Mouse (Mus musculus) heart, postnatal 14 days (tissue): ENCODE results near the gene Ccdc154. TPM values are rescaled to one million over a fixed set of nuclear protein-coding genes. Genes with fewer than 3 reads are reported as not detected.
"Not testable (repeated sequence)": the region's sequence is repeated elsewhere in the genome, so short reads cannot be mapped to it uniquely, and the experiment has no call there.

Experiments used
- DNase-seq, 2 experiments: peaks; one replicate each; pipeline ENCODE4 v3.0.0; 2021 to 2022
- intact Hi-C: fragments of 180-260 bp; cut with DNase I; formaldehyde crosslinking; loops from one replicate; pipeline ENCODE4 v1.15.1; 2025
- long read RNA-seq, 2 experiments: library from polyadenylated mRNA; stranded (forward); transcript quantifications; one replicate each; pipeline ENCODE4 v2.0.0; 2021
- total RNA-seq, 2 experiments: library from RNA; stranded (reverse); gene quantifications; 2 replicates each; pipeline ENCODE4 v1.2.3; 2021

Gene Ccdc154
- total RNA-seq, result not detected
- long read RNA-seq, experiment 1, result 0 reads
- long read RNA-seq, experiment 2, result 0 reads

DNA sequence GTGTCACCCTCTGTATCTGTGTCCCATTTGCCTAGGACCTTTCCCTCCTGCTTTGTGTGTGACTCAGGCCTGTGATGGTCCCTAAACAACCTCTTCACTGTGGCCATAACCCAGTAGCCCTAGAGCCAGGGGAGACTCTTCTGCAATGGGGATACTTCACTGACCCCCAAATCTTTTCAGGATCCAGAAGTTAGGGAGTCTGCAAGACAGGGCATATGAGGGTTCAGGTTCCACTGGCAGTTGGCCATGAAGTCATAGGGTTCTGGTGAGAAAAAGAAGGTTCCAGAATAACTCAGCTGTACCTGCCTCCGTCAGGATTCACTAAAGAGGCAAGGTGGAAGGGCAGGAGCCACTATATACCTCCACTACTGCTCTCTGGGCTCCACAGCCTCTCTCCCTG is at the start of gene Ccdc154:
TSS of gene Ccdc154 (plus strand) at position 301 of the 400 bp plus-strand sequence.
- no peak for DNase-seq
- intact Hi-C loops, result no loop called here

DNA sequence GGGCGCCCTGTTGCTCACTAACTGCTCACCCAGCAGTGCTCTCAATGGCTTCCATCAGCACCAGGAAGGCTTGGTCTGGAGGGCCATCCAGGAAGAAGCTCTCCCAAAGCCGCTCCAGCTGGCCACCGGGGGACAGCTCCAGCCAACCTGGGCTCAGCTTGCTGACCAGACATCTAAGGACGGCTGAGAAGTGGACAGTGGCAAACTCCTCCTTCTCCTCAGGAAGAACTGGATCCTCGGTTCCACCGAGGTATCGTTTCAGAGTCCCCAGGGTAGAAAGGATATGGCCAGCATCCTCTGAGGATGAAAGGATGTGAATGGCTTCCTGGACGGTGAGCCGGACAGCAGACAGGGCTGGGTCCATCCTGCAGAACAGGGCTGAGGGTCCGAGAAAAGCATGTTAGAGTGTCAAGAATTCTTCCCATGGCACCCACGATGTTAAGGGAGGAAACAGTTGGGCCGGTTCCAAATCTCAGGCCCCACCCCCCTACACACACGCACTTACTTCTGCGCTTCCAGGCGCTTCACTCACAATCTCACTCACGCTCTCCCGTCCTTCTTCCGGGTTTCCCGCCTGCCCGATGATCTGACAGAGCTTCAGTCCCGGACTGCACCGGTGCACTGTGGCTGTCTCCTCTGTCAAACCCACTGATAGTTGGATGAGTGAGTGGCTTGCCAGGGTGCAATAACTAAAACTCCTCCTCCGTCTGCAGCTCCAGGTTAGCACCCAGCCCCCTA is 47.2 kb upstream of the Ccdc154 start:
- intact Hi-C loops, result loop anchor here (5.0 kb wide), 2 partner anchors 67 to 172 kb away; partner anchors contain the start of gene BC003965
- DNase-seq, result peak in 1 of 2 experiments; percentile 7

DNA sequence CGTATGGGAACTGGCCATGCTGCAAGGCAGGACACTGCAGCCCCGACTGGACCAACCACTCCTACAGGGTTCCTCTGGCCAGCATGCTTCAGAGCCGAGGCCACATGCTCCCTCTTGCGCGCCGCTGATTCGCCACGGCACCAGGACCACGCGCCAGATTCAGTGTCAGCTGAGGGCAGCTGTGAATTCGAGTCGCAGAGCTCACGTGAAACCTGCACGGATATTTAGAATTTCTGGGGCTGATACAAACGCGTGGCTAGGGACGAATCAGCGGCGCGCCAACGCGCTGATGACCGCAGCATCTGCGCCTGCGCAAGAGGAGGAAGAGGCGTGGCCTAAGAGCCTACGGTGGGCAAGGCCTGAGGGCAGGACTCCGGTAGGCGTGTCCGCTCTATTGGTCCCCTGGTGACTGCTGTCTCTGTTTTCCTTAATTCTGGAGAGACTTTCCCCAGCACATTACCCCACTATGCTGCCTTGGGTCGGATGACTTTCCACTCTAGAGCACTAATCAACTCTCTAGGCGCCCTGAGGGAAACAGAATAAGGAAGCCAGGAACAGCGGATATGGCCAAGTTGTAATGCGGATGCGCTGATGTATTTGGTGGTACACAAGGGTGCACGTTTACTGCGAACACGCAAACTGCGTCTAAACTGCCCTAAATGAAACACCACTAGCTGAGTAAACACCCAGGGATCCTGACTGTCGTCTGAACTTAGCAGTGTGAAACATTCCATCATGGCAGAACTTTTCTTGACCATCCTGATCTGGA is 46.4 kb upstream of the Ccdc154 start, which contains the start of gene Telo2:
TSS of gene Telo2 (minus strand) at position 304 of the 769 bp plus-strand sequence.
- intact Hi-C loops, result loop anchor here (2.0 to 5.0 kb wide), 3 partner anchors 17 to 171 kb away; partner anchors contain the start of genes BC003965 and Clcn7
- DNase-seq, result peak; percentile 94 to 97

DNA sequence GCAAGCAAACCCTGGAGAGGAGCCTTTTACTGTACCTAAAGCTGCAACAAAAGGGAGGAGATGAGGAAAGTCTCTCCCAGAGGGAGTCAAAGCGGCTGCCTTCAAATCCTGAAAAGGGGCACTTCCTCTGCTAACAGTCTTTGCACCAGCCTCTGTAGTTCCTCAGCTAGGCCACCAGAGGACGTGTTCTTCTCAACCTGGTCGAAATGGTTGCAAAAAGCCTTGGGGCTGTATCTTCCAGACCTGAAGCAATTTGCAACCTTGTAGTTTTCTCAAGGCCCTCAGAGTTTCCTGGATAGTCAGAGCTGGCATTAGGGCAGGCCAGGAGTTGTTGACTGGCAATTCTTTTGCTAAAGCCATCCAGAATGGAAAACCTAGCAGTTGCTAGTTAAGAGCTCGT is 45.0 kb upstream of the Ccdc154 start:
- peak in 1 of 2 experiments; percentile 23 for DNase-seq
- intact Hi-C loops, result loop anchor here (2.0 to 5.0 kb wide), 3 partner anchors 16 to 170 kb away; partner anchors contain the start of genes BC003965 and Clcn7

DNA sequence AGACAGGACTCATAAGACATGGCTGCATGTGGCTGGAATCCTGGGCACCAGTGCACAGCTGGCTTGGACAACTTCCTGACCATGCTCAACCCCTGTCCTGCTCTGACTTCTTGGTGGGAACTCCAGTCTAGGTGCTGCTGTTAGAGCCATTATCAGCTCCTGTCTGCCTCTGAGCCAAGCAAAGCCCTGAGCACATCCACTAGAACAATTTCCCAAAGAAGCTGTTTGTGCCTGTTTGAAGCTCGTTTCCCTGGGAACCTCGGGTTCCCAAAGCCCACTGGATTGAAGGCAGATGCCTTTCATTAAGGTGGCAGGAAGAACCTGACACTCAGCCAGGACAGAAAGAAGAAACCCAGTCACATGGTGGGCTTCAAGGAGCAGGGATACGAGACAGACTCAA is 41.9 kb upstream of the Ccdc154 start, which contains the start of gene Ptx4:
TSS of gene Ptx4 (plus strand) at position 355 of the 400 bp plus-strand sequence.
- intact Hi-C loops, result no loop called here
- DNase-seq, result peak in 1 of 2 experiments; percentile 7

DNA sequence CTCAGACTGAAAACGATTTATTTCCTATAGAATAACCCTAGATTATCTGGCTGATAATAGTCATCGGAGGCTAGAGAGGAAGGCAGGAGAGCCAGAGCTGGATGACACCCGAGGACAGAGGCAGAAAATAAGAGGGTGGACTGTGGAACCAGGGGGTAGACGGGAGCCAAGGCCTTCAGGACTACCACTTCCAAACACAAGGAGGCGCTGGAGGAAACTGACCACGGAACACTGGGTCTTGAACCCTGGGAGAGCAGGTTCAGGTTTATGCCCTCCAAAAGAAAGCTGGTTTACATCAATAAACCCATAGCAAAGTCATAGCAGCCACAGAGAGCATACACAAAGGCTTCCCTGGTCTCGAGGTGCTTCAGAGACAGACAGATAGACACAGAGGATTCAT is 38.3 kb upstream of the Ccdc154 start:
- intact Hi-C loops, result no loop called here
- peak in 1 of 2 experiments; percentile 23 for DNase-seq

DNA sequence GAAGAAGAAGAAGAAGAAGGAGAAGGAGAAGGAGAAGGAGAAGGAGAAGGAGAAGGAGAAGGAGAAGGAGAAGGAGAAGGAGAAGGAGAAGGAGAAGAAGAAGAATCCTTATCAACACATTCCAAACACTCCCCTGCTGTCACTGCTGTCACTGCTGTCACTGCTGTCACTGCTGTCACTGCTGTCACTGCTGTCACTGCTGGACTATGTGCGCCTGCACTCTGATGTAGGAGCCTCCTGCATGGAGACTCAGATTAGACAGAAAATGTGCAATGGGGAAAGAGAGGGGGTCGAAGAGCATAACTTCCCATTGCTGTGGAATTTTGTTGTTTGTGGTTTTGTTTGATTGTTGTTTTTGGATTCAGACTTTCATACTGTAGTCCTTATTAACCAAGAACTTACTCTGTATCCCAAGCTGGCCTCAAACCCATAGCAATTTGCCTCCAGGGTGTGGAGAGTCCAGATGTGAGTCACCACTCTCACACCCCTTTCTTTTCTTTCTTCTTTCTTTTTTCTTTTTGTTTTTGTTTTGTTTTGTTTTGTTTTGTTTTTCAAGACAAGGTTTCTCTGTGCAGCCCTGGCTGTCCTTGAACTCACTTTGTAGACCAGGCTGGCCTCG is 36.7 kb upstream of the Ccdc154 start:
- intact Hi-C loops, result loop anchor here (5.0 kb wide), 1 partner anchor 147 kb away; the partner anchor contains the start of gene Ube2i

DNA sequence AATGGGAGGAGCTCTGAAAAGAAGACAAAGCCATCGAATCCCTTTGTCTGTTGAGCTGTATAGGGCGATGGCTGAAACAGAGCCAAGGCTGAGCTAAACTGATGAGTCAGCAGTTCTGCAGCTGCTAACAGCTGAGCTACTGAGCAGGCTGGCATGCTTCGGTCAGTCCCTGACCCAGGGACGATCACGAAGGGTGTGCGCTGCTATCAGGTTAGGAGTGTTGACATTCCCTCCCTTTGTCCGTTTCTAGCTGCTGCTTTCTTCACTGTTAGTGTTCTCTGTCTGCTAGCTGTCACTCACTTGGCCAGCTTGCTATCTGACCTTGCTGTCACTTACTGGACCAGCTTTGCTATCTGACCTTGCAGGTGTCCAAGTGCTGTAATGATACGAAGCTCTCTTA is 35.2 kb upstream of the Ccdc154 start:
- DNase-seq, result peak in 1 of 2 experiments; percentile 35
- intact Hi-C loops, result loop anchor here (5.0 kb wide), 1 partner anchor 145 kb away; the partner anchor contains the start of gene Ube2i

More for the DNA sequence above, 36.7 kb upstream of the Ccdc154 start:
- DNase-seq, result not testable (repeated sequence)

DNA sequence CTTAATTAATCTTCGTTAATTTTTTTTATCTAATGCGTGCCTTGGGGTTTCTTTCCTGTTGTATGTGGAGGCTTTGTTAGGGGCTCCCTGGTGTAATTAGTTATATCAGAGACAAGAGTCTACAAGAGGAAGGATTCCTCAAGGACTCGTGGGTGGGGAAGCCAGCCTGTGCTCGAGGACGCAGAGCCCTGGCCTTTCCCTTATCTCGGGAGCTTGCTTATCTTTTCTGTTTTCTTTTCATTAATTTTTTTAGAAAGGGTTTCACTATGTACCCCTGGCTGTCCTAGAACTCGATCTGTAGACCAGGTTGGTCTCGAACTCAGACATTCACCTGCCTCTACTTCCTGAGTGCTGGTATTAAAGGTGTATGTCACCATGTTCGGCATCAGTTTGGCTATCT is 34.6 kb upstream of the Ccdc154 start:
- intact Hi-C loops, result loop anchor here (5.0 kb wide), 1 partner anchor 145 kb away; the partner anchor contains the start of gene Ube2i

DNA sequence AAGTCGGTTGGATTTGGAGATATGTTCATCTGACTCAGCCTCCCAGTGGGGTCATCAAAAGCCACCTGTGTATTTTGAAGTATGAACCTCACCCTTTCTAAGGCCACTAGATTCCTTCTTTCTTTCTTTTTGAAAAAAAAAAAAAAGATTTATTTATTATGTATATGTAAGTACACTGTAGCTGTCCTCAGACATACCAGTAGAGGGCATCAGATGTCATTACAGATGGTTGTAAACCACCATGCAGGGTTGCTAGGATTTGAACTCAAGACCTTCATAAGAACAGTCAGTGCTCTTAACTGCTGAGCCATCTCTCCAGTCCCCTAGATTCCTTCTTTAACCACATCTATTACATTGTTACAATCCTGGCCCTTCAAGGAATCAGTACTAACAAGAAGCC is 32.2 kb upstream of the Ccdc154 start:
- intact Hi-C loops, result no loop called here
- no peak for DNase-seq

More for the DNA sequence above, 34.6 kb upstream of the Ccdc154 start:
- no peak for DNase-seq

DNA sequence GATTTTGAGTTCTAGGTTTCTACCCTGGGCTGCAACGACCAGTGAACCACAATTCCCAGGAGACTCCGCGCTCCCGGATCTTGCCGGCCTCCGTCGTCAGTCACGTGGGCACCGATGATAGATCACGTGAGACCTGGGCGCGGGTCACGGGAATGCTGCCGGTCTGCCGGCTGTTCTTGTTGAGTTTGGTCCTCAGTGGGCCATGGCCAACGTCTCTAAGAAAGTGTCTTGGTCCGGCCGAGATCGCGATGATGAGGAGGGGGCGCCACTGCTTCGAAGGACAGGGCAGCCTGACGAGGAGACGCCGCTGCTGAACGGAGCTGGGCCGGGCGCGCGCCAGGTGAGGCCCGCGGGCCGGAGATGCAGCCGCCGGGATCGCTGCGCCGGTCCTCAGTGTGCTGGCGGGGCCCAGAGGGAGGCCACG is 29.0 kb upstream of the Ccdc154 start, which contains the start of gene Clcn7:
TSS of gene Clcn7 (plus strand) at position 117 of the 424 bp plus-strand sequence.
- DNase-seq, result peak; percentile 92 to 95
- intact Hi-C loops, result loop anchor here (2.0 kb wide), 1 partner anchor 16 kb away; no protein-coding TSS in a partner anchor

DNA sequence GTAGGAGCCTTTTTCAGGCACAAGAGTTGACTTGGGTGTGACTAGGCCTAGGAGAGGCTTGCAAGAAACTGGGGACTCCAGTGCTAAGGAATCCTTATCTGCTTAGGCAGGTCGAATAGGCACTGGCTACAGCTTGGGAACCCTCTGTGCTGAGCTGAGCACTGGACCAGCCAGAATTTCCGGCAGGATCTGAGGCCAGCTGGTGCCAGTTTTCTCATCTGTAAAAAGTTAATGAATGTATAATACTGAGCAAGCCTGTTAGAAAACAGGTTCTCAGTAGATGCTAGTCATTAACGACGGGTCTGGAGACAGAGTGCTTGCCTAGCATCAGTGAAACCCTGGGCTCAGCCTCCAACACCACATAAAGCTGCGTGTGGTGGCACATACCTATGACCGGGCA is 26.6 kb upstream of the Ccdc154 start:
- intact Hi-C loops, result no loop called here

DNA sequence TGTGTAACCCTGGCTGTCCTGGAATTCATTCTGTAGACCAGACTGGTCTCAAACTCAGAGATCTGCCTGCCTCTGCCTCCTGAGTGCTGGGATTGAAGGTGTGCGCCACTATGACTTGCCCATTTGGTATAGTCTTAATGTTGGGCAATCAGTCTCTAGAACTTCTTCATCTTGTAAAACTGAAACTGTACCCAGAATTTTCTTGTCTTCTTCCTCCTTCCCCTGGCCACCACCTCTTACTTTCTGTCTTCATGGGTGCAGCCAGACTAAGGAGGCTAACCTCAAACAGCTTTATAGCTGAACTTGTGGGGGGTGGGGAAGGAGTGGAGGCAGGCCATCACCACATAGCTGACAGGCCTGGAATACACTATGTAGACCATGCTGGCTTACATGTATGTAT is 23.5 kb upstream of the Ccdc154 start:
- no peak for DNase-seq
- intact Hi-C loops, result no loop called here

More for the DNA sequence above, 26.6 kb upstream of the Ccdc154 start:
- no peak for DNase-seq

DNA sequence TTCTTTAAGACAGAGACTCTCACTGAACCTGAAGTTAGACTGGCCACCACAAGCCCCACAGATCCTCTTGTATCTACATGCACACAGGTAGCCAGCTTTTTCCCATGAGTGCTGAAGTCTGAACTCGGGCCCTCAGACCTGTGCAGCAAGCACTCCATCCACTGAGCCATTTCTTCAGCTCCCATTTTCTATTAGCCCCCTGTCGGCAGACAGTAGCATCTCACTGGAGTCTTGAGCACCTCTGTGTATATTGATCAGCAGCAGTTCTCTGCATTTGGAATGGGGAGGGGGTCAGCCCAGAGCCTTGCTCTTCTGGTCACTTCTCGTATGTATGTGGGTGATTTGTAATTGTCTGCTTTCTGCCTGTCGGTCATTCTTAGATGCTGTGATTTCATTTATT is 22.3 kb upstream of the Ccdc154 start:
- no peak for DNase-seq
- intact Hi-C loops, result no loop called here

DNA sequence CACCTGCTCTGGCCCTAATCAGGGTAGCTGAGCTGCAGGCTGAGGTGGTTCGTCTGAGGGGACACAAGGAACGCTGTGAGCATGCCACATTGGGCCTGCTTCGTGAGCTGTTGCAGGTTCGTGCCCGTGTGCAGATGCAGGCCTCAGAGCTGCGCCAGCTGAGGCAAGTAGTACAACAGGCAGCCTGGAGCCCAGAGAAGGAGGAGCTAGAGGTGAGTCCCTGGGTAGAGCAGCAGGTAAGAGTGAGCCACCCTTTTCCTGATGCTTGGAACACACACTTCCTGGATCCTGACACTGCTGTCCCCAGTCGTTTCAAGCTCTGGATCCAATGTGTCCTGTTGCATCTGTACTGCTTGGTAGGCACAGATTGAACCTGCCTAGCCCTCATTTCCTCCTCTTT is 1.1 kb downstream of the Ccdc154 start:
- intact Hi-C loops, result no loop called here

DNA sequence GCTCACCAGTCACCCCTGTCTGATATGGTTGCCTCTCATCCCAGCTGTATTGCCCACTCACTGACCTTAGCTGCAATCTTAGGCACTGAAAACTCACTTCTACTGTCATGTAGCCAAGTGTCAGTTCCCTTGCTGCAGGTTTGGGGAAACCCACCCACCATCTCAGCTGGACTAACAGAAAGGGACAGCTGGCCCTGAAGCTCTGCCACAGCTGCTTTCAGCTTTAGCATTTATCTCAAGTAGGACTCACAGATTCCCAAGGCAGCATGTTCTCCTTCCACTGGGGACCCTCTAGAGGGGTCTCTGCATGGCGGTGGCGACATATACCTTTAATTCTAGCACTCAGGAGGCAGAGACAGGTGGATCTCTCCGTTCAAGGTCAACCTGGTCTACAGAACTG is 2.5 kb downstream of the Ccdc154 start:
- intact Hi-C loops, result no loop called here
- no peak for DNase-seq

More for the DNA sequence above, 1.1 kb downstream of the Ccdc154 start:
- DNase-seq, result no peak

DNA sequence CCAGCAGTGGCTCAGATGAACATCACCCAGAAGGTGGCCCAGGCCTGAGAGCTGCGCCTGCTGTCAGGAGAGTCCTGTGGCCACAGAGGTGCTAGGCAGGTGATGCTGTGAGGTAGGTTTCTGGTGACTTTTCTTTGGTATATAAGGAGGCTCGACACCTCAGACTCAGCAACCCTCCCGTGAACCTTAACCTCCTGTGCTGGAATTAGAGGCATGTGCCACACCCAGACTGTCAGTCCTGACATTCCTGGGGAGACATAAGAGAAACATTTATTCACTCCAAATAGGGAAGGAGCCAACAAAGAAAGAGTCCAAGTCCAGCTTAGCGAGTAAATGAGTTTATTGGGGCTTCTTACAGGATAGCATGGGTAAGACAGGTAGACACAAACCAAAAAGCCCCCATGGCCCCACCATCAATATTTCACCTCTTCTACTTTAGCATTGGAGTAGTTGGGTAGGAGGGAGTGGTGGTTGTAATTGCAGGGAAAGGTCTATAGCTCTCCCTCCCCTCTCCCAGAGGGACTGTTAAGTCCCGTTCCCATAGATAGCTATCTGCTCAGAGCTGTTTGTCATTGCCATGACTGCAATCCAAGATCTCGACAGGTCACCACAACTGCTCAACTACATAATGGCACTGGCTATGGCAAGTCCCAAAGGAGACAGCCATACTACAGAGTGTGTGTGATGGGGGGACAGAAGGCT is 3.9 kb downstream of the Ccdc154 start:
- intact Hi-C loops, result no loop called here
- no peak for DNase-seq

DNA sequence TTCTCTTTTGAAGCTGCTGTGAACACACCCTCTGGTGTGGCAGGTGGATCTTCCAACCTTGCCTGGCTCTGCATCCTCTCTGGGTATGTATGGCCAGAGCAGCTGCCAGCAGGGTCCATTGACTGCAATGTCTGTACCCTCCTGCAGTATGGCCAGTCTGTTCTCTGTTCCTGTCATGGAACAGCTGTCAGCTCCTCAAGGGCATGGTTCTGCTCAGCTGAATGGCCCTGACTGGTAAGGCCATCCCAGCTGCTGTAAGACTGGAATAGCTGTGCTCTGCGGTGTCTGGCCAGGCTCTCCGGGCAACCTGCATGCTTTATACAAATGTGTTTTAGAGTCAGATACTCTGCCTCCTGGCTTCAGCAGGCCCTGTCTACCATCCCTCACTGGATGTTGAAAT is 7.4 kb downstream of the Ccdc154 start:
- DNase-seq, result no peak
- intact Hi-C loops, result no loop called here

DNA sequence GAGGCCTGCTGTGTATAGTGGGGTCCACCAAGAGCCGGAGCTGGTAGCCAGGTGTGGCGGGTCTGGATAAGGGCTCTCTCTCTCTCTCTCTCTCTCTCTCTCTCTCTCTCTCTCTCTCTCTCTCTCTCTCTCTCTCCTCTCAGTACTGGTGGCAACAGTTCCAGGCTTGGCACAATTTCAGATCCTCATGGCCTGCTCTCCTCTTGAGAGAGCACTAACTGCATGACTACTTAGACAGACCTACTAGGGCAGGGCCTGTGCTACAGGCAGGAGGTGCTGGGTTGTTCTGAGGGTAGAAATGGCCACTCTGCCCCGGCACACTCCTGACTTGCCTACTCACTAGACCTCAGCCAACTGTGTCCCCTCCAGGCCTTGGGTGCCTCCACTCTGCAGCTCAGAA is 10.3 kb downstream of the Ccdc154 start:
- intact Hi-C loops, result no loop called here
- DNase-seq, result no peak

DNA sequence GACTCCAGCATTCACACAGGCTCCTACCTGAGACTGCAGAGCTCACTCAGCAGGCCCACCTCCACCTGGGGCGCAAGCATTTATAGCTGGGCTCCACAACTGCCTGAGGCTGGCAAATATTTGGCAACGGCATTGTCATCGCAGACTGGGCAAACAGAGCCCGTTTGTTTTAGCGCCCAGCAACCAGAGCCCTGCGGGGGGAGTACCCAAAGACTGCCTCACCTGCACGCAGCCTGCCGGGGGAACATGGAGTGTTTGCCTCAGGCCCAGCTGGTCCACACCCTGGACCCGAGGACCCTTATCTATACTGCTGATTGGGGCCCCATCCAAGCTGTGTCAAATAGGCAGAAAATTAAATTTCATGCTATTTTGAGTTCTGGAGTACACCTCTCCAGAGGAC is 13.2 kb downstream of the Ccdc154 start, which contains the start of gene Gm38655:
TSS of gene Gm38655 (minus strand) at position 61 of the 400 bp plus-strand sequence.
- intact Hi-C loops, result no loop called here
- no peak for DNase-seq
